Mouse (Mus musculus) MEL (cell line): ENCODE data around the gene Npm3. TPM values are rescaled to one million over a fixed set of nuclear protein-coding genes. Genes with fewer than 3 reads are reported as not detected.

Experiments used
- DNase-seq: peaks from one replicate; pipeline ENCODE4 v3.0.0; 2011; ENCODE audit warnings: low read depth, low spot score
- H3K27ac ChIP-seq: 2 replicates; pipeline ENCODE4 v1.5.1; 2012; ENCODE audit warnings: low read depth, mild to moderate bottlenecking, control low read depth, low read length, moderate library complexity; ENCODE audit not compliant: control insufficient read depth
- H3K27me3 ChIP-seq, 2 experiments: fragments of 150-350 bp in 1 of 2; sonication (generic) in 1 of 2; 2 replicates each; pipeline ENCODE4 v1.6.1; 2012; ENCODE audit warnings: low read length in 2 of 2, mild to moderate bottlenecking in 2 of 2, improper control_type of control experiment in 1 of 2, moderate library complexity in 1 of 2; ENCODE audit not compliant: insufficient read depth in 2 of 2, control insufficient read depth in 1 of 2
- H3K36me3 ChIP-seq, 2 experiments: 2 replicates each; pipeline ENCODE4 v1.6.1; 2012 to 2014; ENCODE audit warnings: low read length in 2 of 2, improper control_type of control experiment in 1 of 2, inconsistent platforms in 1 of 2, mild to moderate bottlenecking in 1 of 2; ENCODE audit not compliant: insufficient read depth in 2 of 2, control insufficient read depth in 1 of 2
- H3K4me1 ChIP-seq, 2 experiments: fragments of 150-350 bp in 1 of 2; sonication (generic) in 1 of 2; 2 replicates each; pipeline ENCODE4 v1.6.1; 2012; ENCODE audit warnings: low read length in 2 of 2, improper control_type of control experiment in 1 of 2, mild to moderate bottlenecking in 1 of 2; ENCODE audit not compliant: insufficient read depth in 2 of 2, control insufficient read depth in 1 of 2
- H3K4me3 ChIP-seq, 2 experiments: fragments of 150-350 bp in 1 of 2; sonication (generic) in 1 of 2; 2 replicates each; pipeline ENCODE4 v1.5.1; 2012; ENCODE audit warnings: low read depth in 2 of 2, low read length in 2 of 2, mild to moderate bottlenecking in 2 of 2, moderate library complexity in 2 of 2, control low read depth in 1 of 2, improper control_type of control experiment in 1 of 2; ENCODE audit not compliant: control insufficient read depth in 1 of 2, insufficient read depth in 1 of 2
- H3K79me2 ChIP-seq: 2 replicates; pipeline ENCODE4 v1.6.1; 2012; ENCODE audit warnings: mild to moderate bottlenecking, low read length, moderate library complexity; ENCODE audit not compliant: control insufficient read depth, poor library complexity, insufficient read depth
- H3K9ac ChIP-seq: 2 replicates; pipeline ENCODE4 v1.6.1; 2012; ENCODE audit warnings: low read depth, mild to moderate bottlenecking, control low read depth, low read length, moderate library complexity; ENCODE audit not compliant: control insufficient read depth, poor library complexity, severe bottlenecking
- H3K9me3 ChIP-seq: fragments of 150-350 bp; sonication (generic); replicated peaks from 2 replicates; pipeline ENCODE4 v1.6.1; 2012; ENCODE audit warnings: mild to moderate bottlenecking, low read length, improper control_type of control experiment, moderate library complexity; ENCODE audit not compliant: insufficient read depth
- CHD1 ChIP-seq: IDR thresholded peaks from 2 replicates; pipeline ENCODE4 v1.6.1; 2012; ENCODE audit warnings: low read depth, mild to moderate bottlenecking, inconsistent platforms, low read length, improper control_type of control experiment
- CTCF ChIP-seq, 3 experiments: IDR thresholded peaks in 2 of 3; conservative IDR thresholded peaks in 1 of 3; 2 replicates each; pipeline ENCODE4 v1.5.1; 2011 to 2012; ENCODE audit warnings: low read length in 3 of 3, low read depth in 2 of 3, mild to moderate bottlenecking in 2 of 3, improper control_type of control experiment in 1 of 3, inconsistent platforms in 1 of 3, mixed read lengths in 1 of 3, moderate library complexity in 1 of 3; ENCODE audit not compliant: control insufficient read depth in 1 of 3, insufficient read depth in 1 of 3, poor library complexity in 1 of 3, severe bottlenecking in 1 of 3
- ELF1 ChIP-seq: IDR thresholded peaks from 2 replicates; pipeline ENCODE4 v1.6.1; 2014; ENCODE audit warnings: low read depth, mild to moderate bottlenecking, inconsistent platforms, low read length, improper control_type of control experiment, moderate library complexity
- EP300 ChIP-seq, 2 experiments: IDR thresholded peaks; 2 replicates each; pipeline ENCODE4 v1.6.1; 2011; ENCODE audit warnings: improper control_type of control experiment in 2 of 2, low read length in 2 of 2, low read depth in 1 of 2, mild to moderate bottlenecking in 1 of 2
- GABPA ChIP-seq: IDR thresholded peaks from 2 replicates; pipeline ENCODE4 v1.6.1; 2012; ENCODE audit warnings: low read depth, mild to moderate bottlenecking, inconsistent platforms, low read length, improper control_type of control experiment, moderate library complexity
- MEF2A ChIP-seq: IDR thresholded peaks from 2 replicates; pipeline ENCODE4 v1.6.1; 2014; ENCODE audit warnings: low read depth, mild to moderate bottlenecking, inconsistent platforms, low read length, improper control_type of control experiment; ENCODE audit not compliant: poor library complexity, insufficient replicate concordance, severe bottlenecking; ENCODE audit errors: extremely low read depth
- MYB ChIP-seq: IDR thresholded peaks from 2 replicates; pipeline ENCODE4 v1.6.1; 2011; ENCODE audit warnings: mild to moderate bottlenecking, low read depth, low read length, improper control_type of control experiment
- POLR2AphosphoS5 ChIP-seq: IDR thresholded peaks from 2 replicates; pipeline ENCODE4 v1.6.1; 2012; ENCODE audit warnings: low read depth, borderline replicate concordance, mild to moderate bottlenecking, inconsistent platforms, low read length, moderate library complexity, mixed read lengths
- SIN3A ChIP-seq: IDR thresholded peaks from 2 replicates; pipeline ENCODE4 v1.6.1; 2012; ENCODE audit warnings: low read length, improper control_type of control experiment, inconsistent platforms
- TCF12 ChIP-seq: IDR thresholded peaks from 2 replicates; pipeline ENCODE4 v1.6.1; 2014; ENCODE audit warnings: low read depth, mild to moderate bottlenecking, inconsistent platforms, low read length, improper control_type of control experiment, moderate library complexity
- USF1 ChIP-seq: IDR thresholded peaks from 2 replicates; pipeline ENCODE4 v1.6.1; 2014; ENCODE audit warnings: low read depth, mild to moderate bottlenecking, inconsistent platforms, low read length, improper control_type of control experiment, moderate library complexity
- polyA plus RNA-seq, 2 experiments: library from polyadenylated mRNA; stranded (reverse) in 1 of 2; unstranded in 1 of 2; fragments of >175 nt in 1 of 2; fragments of >200 nt in 1 of 2; gene quantifications; 2 replicates each; pipeline versions ENCODE4 v1.2.1 to v1.2.4; 2012; ENCODE audit warnings: low replicate concordance in 2 of 2, low read depth in 1 of 2; ENCODE audit not compliant: insufficient read length in 2 of 2, insufficient read depth in 1 of 2, missing spikeins in 1 of 2
- total RNA-seq: library from RNA; depleted of rRNA; stranded (reverse); fragments of 300-350 nt; gene quantifications from 2 replicates; pipeline ENCODE4 v1.2.3, GENCODE M21; 2012

Gene Npm3
- total and polyA plus RNA-seq, 3 experiments: 426 to 602 TPM; not detected in 1

DNA sequence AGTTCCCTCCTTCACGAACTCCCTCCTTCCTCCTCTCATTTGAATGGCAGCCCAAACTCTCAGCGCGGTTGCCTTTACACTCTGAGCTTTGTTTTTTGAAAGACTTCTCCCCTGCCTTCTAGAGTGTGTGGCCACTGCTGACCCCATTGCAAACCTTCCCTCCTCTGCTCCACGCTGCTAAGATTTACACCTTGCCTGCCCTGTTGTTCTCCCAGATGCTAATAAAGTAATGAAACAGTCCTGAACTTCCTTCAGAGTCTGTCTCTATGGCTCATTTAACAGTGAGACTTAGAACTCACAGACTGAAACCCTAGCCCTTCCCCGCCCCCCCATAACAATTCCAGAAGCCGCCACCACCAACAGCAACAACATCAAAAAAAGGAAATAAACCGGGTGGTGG is 40.0 kb upstream of the Npm3 start:
- no peak overlapping the region for H3K4me3 ChIP-seq
- 0 out of 2 replicates have a peak, but pooled peaks have one; percentile 33 for TF ChIP-seq CHD1
- TF ChIP-seq POLR2AphosphoS5: no peak
- 0 out of 6 replicates have a peak, but pooled peaks of 1 of the 3 experiments have one; percentile 0 for TF ChIP-seq CTCF (IDR thresholded peaks at IDR 0.05 in 2 of 3, conservative IDR thresholded peaks at IDR 0.05 in 1 of 3; ENCODE audit: control insufficient read depth in 1 of 3, insufficient read depth in 1 of 3, low read depth in 2 of 3, low read length in 3 of 3, poor library complexity in 1 of 3, severe bottlenecking in 1 of 3)
- no peak for TF ChIP-seq SIN3A
- no peak for TF ChIP-seq MEF2A
- DNase-seq: peak; percentile 45
- H3K4me1 ChIP-seq: peaks cover 8 to 25% of the 10 kb centered on the region in 2 experiments
- H3K27ac ChIP-seq: peak overlapping the region; percentile 97
- no peaks in the 10 kb centered on the region for H3K27me3 ChIP-seq
- H3K79me2 ChIP-seq: no peaks in the 10 kb centered on the region
- H3K9ac ChIP-seq: peak overlapping the region; percentile 30
- peaks cover 0 to 30% of the 10 kb centered on the region in 2 experiments; a peak in 2 of 4 replicates for H3K36me3 ChIP-seq
- H3K9me3 ChIP-seq: no peaks in the 10 kb centered on the region

DNA sequence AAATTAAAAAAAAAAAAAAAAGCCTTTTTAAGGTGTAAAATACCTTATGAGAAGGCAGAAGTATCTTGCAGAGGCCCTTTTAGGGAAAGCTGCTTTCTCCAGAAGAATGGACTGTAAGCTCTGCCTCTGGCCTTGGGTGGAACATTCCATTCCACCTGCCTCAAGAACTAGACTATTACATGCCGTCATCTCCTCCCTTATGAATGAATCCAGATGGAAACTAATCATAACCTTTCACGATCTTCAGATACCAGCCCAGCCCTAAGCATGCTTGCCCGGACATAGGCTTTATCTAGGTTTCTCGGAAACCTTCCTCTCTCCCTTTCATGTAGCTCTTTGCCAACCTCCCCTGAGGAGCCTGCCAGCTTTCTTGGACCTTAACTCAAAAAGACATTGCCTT is 38.9 kb upstream of the Npm3 start:
- H3K27me3 ChIP-seq: no peaks in the 10 kb centered on the region
- peaks cover 10 to 29% of the 10 kb centered on the region in 2 experiments for H3K4me1 ChIP-seq
- TF ChIP-seq TCF12: 0 out of 2 replicates have a peak, but pooled peaks have one; percentile 21
- TF ChIP-seq MEF2A: no peak
- no peak for TF ChIP-seq USF1
- no peak for TF ChIP-seq MYB
- TF ChIP-seq EP300 (IDR thresholded peaks at IDR 0.05; ENCODE audit: low read depth in 1 of 2, low read length in 2 of 2): peak in 1 of 2 experiments; percentile 25; a peak in 1 of 4 replicates
- no peak overlapping the region for H3K27ac ChIP-seq
- H3K9me3 ChIP-seq: no peaks in the 10 kb centered on the region
- DNase-seq: peak; percentile 52
- no peak overlapping the region for H3K9ac ChIP-seq
- no peaks in the 10 kb centered on the region; the same call in 1 of the 2 replicates for H3K79me2 ChIP-seq
- no peak overlapping the region for H3K4me3 ChIP-seq
- H3K36me3 ChIP-seq: peaks cover 0 to 33% of the 10 kb centered on the region in 2 experiments; a peak in 2 of 4 replicates

DNA sequence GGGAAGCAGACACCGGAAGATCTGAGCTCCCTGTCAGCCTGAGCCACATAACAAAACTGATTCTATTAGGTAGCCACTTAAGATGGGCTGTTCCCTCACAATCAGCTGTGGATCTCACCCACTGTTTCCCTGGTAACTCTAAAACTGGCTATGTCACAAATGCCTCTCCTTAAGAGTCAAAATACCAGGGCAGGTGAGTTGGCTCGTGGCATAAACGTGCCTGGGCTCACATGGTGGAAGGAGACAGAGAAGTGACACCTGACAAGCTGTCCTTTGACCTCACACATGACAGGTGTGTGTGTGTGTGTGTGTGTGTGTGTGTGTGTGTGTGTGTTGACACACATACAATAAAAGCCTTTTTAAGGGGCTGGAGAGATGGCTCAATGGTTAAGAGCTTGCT is 38.1 kb upstream of the Npm3 start:
- H3K4me1 ChIP-seq: peaks cover 10 to 29% of the 10 kb centered on the region in 2 experiments
- peaks cover 8% of the 10 kb centered on the region for H3K79me2 ChIP-seq

More for the DNA sequence above, 38.1 kb upstream of the Npm3 start:
- Histone ChIP-seq H3K36me3 (peaks cover 0 to 33% of the 10 kb centered on the region in 2 experiments; a peak in 2 of 4 replicates), H3K9me3 (no peaks in the 10 kb centered on the region), H3K27me3 (no peaks in the 10 kb centered on the region), H3K27ac (no peak overlapping the region), H3K4me3 (no peak overlapping the region), H3K9ac (no peak overlapping the region)
- DNase-seq: no peak
- TF ChIP-seq ELF1 (no peak), GABPA (no peak)
